Mouse (Mus musculus) spleen, adult 2 months (tissue): Measurements from ENCODE around the gene Unc5c. TPM values are rescaled to one million over a fixed set of nuclear protein-coding genes. Genes with fewer than 3 reads are reported as not detected.

Source experiments
- DNase-seq, 2 experiments: peaks; one replicate each; pipeline versions ENCODE4 v3.0.0 to v3.0.0-alpha.2; 2012 to 2021; ENCODE audit warnings: low spot score in 2 of 2, low read depth in 1 of 2
- H3K27ac ChIP-seq: fragments of 200-500 bp; 2 replicates; pipeline ENCODE4 v1.5.1; 2012; ENCODE audit warnings: low read length, inconsistent platforms; ENCODE audit not compliant: insufficient read depth
- H3K27me3 ChIP-seq: fragments of 200-500 bp; 2 replicates; pipeline ENCODE4 v1.6.1; 2012; ENCODE audit warnings: mild to moderate bottlenecking, moderate library complexity, low read length, inconsistent platforms; ENCODE audit not compliant: control insufficient read depth, insufficient read depth
- H3K36me3 ChIP-seq: fragments of 200-500 bp; 2 replicates; pipeline ENCODE4 v1.6.1; 2012; ENCODE audit warnings: mild to moderate bottlenecking, low read length, inconsistent platforms; ENCODE audit not compliant: control insufficient read depth, insufficient read depth
- H3K4me1 ChIP-seq: fragments of 200-500 bp; 2 replicates; pipeline ENCODE4 v1.6.1; 2011; ENCODE audit warnings: inconsistent platforms; ENCODE audit not compliant: control insufficient read depth, insufficient read depth, insufficient read length
- H3K4me3 ChIP-seq: fragments of 200-500 bp; 2 replicates; pipeline ENCODE4 v1.5.1; 2011; ENCODE audit warnings: mild to moderate bottlenecking, inconsistent platforms; ENCODE audit not compliant: insufficient read depth, insufficient read length; ENCODE audit errors: extremely low read depth
- CTCF ChIP-seq: fragments of 200-500 bp; IDR thresholded peaks from 2 replicates; pipeline ENCODE4 v1.5.1; 2011; ENCODE audit warnings: mild to moderate bottlenecking, inconsistent platforms; ENCODE audit not compliant: insufficient read depth, insufficient read length, insufficient replicate concordance; ENCODE audit errors: extremely low read depth
- POLR2A ChIP-seq: fragments of 200-500 bp; IDR thresholded peaks from 2 replicates; pipeline ENCODE4 v1.6.1; 2011; ENCODE audit warnings: low read depth, low read length, inconsistent platforms
- WGBS: fragments of 180-500 bp; shearing (Covaris S2); methylation state at CpG from one replicate; pipeline ENCODE4 v1.1.7; 2018; 5-methylcytosine and 5-hydroxymethylcytosine counted together
- polyA plus RNA-seq: library from polyadenylated mRNA; depleted of rRNA; stranded (reverse); fragments of >200 nt; gene quantifications from 2 replicates; pipeline ENCODE4 v1.2.3, GENCODE M21; 2012

Gene Unc5c
- polyA plus RNA-seq, 1 experiment, result 0.34 TPM

DNA sequence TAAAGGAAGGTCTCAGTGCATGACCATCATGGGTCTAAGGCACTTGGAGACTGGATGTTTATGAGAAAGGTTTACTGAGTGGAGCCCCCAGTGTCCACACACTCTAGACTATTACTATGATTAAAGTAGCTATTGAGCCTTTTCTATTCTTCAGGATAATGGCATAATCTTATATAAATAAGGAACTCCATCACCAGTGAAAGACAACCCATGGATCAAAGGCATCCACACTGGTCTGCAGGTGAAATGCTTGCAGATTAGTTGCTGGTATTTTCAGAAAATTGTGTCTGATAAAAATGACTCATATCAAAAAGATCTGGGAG lies 116.8 kb downstream of the Unc5c start:
- DNase-seq, result no peak
- no peak overlapping the region for H3K4me3 ChIP-seq
- TF ChIP-seq POLR2A (no peak), CTCF (no peak)
- H3K27ac ChIP-seq, result no peak overlapping the region
- no peaks in the 10 kb centered on the region for H3K4me1 ChIP-seq
- H3K27me3 ChIP-seq, result no peaks in the 10 kb centered on the region
- no peaks in the 10 kb centered on the region for H3K36me3 ChIP-seq

DNA sequence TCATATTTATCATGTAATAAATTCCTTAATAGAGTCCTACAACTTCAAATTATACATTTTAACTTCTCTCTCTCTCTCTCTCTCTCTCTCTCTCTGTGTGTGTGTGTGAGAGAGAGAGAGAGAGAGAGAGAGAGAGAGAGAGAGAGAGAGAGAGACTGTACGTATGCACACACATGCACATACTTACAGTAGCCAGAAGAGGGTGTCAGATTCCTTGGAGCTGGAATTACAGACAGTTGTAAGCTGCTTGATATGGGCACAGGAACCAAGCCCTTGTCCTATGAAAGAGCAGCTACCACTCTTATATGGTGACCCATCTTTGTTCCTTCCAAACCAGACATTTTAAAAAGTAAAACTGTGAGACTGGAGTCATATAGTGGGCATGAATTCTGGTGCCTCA lies 118.2 kb downstream of the Unc5c start:
- 89% methylated on average over 1 of the region's 1 CpGs for WGBS
- TF ChIP-seq CTCF (no peak), POLR2A (no peak)
- Histone ChIP-seq H3K4me3 (no peak overlapping the region), H3K27ac (no peak overlapping the region), H3K27me3 (no peaks in the 10 kb centered on the region), H3K36me3 (no peaks in the 10 kb centered on the region), H3K4me1 (no peaks in the 10 kb centered on the region)
- no peak for DNase-seq

DNA sequence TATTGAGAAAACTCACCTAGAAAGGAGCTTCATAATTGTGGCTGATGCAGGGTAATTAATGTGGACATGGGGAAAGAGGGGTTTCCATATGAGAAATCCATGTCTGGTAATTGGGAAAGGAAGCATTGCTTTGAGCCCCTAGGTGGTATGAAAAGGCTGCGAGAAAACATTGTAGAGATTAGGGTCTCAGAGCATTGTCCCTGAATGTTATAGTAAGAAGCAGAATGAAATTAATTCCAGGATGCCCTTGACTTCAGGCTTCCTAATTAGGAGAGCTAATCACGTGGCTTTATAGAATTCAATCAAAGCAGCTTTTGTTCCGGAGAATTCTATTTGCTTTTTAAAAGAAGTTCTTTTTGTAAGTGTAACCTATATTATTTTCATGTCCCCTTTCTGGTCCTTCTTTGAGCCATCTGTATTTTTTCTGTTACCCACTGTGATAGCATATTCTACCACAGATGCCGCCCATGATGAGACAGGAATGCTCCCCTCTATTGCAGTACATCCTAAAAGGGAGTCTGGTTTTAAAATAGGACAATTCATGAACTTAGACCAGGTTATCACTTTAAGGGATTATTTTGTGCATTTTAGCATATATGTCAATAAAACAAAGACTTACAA lies 124.5 kb downstream of the Unc5c start:
- DNase-seq, result no peak
- WGBS, result 86% methylated on average over 4 of the region's 4 CpGs
- no peak overlapping the region for H3K27ac ChIP-seq
- H3K4me1 ChIP-seq, result no peaks in the 10 kb centered on the region
- H3K36me3 ChIP-seq, result no peaks in the 10 kb centered on the region
- no peaks in the 10 kb centered on the region for H3K27me3 ChIP-seq
- no peak overlapping the region for H3K4me3 ChIP-seq
- TF ChIP-seq POLR2A (no peak), CTCF (no peak)

DNA sequence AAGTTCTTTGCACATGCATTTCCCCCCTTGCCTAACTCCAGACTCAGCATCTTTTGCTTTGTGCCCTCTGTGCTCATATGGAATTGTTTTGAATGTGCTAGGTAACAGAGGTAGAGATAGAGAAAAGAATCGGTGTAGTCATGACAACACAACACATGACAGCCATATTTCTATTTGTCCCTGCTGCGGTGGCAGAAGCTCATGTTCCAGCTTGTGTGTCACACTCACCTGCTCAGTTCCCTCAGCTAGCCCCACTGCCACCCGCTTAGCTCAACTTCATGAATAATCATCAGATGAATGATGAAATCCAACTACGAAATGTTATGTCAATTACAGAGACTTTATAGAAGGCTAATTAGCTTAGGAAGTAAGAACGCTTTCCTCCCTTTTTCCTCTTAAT lies 128.2 kb downstream of the Unc5c start:
- TF ChIP-seq CTCF (no peak), POLR2A (no peak)
- Histone ChIP-seq H3K27me3 (no peaks in the 10 kb centered on the region), H3K4me1 (no peaks in the 10 kb centered on the region), H3K4me3 (no peak overlapping the region), H3K27ac (no peak overlapping the region), H3K36me3 (no peaks in the 10 kb centered on the region)
- 93% methylated on average over 5 of the region's 5 CpGs for WGBS
- no peak for DNase-seq

DNA sequence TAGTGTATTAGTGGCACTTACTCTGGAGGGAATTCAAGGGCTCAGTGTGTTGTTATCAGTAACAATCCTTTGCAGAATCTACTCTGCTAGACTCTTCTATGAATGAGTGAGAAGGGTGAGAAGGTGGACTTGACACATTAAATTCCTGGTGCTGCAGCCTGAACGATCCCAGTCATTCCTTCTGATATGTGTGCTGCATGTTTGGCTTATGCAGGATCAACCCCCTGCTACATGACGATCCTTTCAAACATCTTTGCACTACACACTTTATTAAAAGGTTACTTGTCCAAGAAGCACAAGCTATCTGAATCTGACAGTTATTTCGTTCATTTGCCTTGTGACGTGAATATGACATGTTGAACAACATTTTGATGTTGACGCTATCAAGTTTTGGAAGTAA lies 129.1 kb downstream of the Unc5c start:
- H3K27ac ChIP-seq, result no peak overlapping the region
- H3K4me3 ChIP-seq, result no peak overlapping the region
- 92% methylated on average over 5 of the region's 5 CpGs for WGBS
- H3K4me1 ChIP-seq, result no peaks in the 10 kb centered on the region
- H3K27me3 ChIP-seq, result no peaks in the 10 kb centered on the region
- no peaks in the 10 kb centered on the region for H3K36me3 ChIP-seq
- DNase-seq, result no peak
- TF ChIP-seq POLR2A (no peak), CTCF (no peak)

DNA sequence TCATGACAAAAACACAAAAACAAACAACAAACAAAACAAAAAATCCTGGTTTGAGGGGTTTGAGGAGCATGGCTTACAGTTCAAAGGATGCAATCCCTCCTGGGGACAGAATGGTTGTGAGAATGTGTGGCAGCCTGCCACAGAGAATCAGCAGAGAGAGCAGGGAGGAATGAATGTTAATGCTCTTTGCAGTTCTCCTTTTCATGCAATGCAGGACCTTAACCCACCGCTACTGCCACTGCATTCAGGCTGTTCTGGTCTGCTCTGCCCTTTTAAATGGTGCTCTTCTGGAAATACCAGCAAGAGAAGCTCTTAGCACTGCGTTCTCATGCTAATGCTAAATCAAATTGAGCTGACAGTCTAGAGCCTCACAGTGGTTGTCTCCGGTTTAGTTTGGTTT lies 130.1 kb downstream of the Unc5c start:
- H3K4me3 ChIP-seq, result no peak overlapping the region
- H3K27me3 ChIP-seq, result no peaks in the 10 kb centered on the region
- no peak overlapping the region for H3K27ac ChIP-seq
- 85% methylated on average over 3 of the region's 3 CpGs for WGBS
- TF ChIP-seq POLR2A (no peak), CTCF (no peak)
- H3K4me1 ChIP-seq, result no peaks in the 10 kb centered on the region
- no peaks in the 10 kb centered on the region for H3K36me3 ChIP-seq
- DNase-seq, result no peak

DNA sequence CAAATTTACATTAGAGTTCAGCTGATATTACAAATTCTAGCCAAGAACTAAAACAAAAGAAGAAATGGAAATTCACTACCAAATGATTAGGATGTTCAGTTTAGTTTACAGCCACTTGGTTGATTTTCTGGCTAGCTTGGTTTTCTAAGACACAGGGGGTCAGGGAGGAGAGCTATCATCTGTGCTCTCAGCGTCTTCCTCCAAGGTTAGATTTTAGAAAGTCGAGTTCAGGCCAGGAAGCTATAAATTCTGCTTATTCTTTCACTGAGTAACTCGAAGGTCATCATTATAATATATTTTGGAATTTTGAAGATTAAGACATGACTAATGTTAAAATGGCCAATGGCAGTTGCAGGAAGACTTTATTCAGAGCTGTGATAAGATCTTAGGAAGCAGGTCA lies 131.4 kb downstream of the Unc5c start:
- no peak overlapping the region for H3K4me3 ChIP-seq
- H3K27me3 ChIP-seq, result no peaks in the 10 kb centered on the region
- H3K36me3 ChIP-seq, result no peaks in the 10 kb centered on the region
- no peak for DNase-seq
- H3K4me1 ChIP-seq, result no peaks in the 10 kb centered on the region
- TF ChIP-seq POLR2A (no peak), CTCF (no peak)
- H3K27ac ChIP-seq, result no peak overlapping the region
- 64% methylated on average over 3 of the region's 3 CpGs for WGBS
